Mouse (Mus musculus): ENCODE results near the gene Trim40. TPM values are rescaled to one million over a fixed set of nuclear protein-coding genes. Genes with fewer than 3 reads are reported as not detected.

Trim40 gene
- polyA plus RNA-seq, 1 experiment from 2014 or later, result 6.8 TPM

GRCm38 (mm10) chr17:36885132-36885790 lies 4.7 kb downstream of the Trim40 start:
- Histone ChIP-seq H3K4me1 (replicated peaks; ENCODE audit: control insufficient read depth, insufficient read depth, low read length) (peaks cover 6% of the 10 kb centered on the region; the same call in 1 of the 2 replicates), H3K9ac (ENCODE audit: low read depth, low read length) (no peak overlapping the region), H3K9me3 (ENCODE audit: control insufficient read depth) (no peaks in the 10 kb centered on the region), H3K4me3 (ENCODE audit: low read depth, low read length) (no peak overlapping the region), H3K36me3 (ENCODE audit: control insufficient read depth, insufficient read depth) (no peaks in the 10 kb centered on the region), H3K4me2 (replicated peaks; ENCODE audit: low read depth) (no peak overlapping the region), H3K27me3 (replicated peaks; ENCODE audit: control insufficient read depth, insufficient read depth, low read length) (no peaks in the 10 kb centered on the region), H3K27ac (ENCODE audit: low read depth, low read length) (peak overlapping the region; percentile 52)
- peak; percentile 95 for ATAC-seq
- WGBS, result 58% methylated on average over 12 of the region's 12 CpGs
- no peak for TF ChIP-seq CTCF (IDR thresholded peaks at IDR 0.05; ENCODE audit: low read depth)

GRCm38 (mm10) chr17:36883350-36883749 lies 6.6 kb downstream of the Trim40 start:
- H3K36me3 ChIP-seq (ENCODE audit: control insufficient read depth, insufficient read depth), result no peaks in the 10 kb centered on the region
- H3K4me2 ChIP-seq (replicated peaks; ENCODE audit: low read depth), result no peak overlapping the region
- H3K9ac ChIP-seq (ENCODE audit: low read depth, low read length), result no peak overlapping the region
- no peak for ATAC-seq
- TF ChIP-seq CTCF (IDR thresholded peaks at IDR 0.05; ENCODE audit: low read depth), result no peak
- no peaks in the 10 kb centered on the region for H3K4me1 ChIP-seq (replicated peaks; ENCODE audit: control insufficient read depth, insufficient read depth, low read length)
- WGBS, result 75% methylated on average over 2 of the region's 2 CpGs
- no peaks in the 10 kb centered on the region for H3K27me3 ChIP-seq (replicated peaks; ENCODE audit: control insufficient read depth, insufficient read depth, low read length)
- no peaks in the 10 kb centered on the region for H3K9me3 ChIP-seq (ENCODE audit: control insufficient read depth)
- H3K4me3 ChIP-seq (ENCODE audit: low read depth, low read length), result no peak overlapping the region
- no peak overlapping the region for H3K27ac ChIP-seq (ENCODE audit: low read depth, low read length)

- Histone ChIP-seq H3K4me2 (replicated peaks; ENCODE audit: low read depth) (no peak overlapping the region), H3K9me3 (ENCODE audit: control insufficient read depth) (no peaks in the 10 kb centered on the region), H3K4me3 (ENCODE audit: low read depth, low read length) (no peak overlapping the region), H3K9ac (ENCODE audit: low read depth, low read length) (no peak overlapping the region), H3K27ac (ENCODE audit: low read depth, low read length) (no peak overlapping the region), H3K4me1 (replicated peaks; ENCODE audit: control insufficient read depth, insufficient read depth, low read length) (no peaks in the 10 kb centered on the region), H3K36me3 (ENCODE audit: control insufficient read depth, insufficient read depth) (no peaks in the 10 kb centered on the region), H3K27me3 (replicated peaks; ENCODE audit: control insufficient read depth, insufficient read depth, low read length) (no peaks in the 10 kb centered on the region)
- WGBS, result 28% methylated on average over 4 of the region's 4 CpGs
- no peak for TF ChIP-seq CTCF (IDR thresholded peaks at IDR 0.05; ENCODE audit: low read depth)
- ATAC-seq, result peak; percentile 26; the same call in 1 of the 2 replicates
Observed at GRCm38 (mm10) chr17:36874636-36875035, 15.3 kb downstream of the Trim40 start.

- no peaks in the 10 kb centered on the region for H3K36me3 ChIP-seq (ENCODE audit: control insufficient read depth, insufficient read depth)
- no peaks in the 10 kb centered on the region for H3K4me1 ChIP-seq (replicated peaks; ENCODE audit: control insufficient read depth, insufficient read depth, low read length)
- no peak overlapping the region for H3K4me2 ChIP-seq (replicated peaks; ENCODE audit: low read depth)
- no peak overlapping the region for H3K9ac ChIP-seq (ENCODE audit: low read depth, low read length)
- ATAC-seq, result no peak
- no peak overlapping the region for H3K27ac ChIP-seq (ENCODE audit: low read depth, low read length)
- H3K27me3 ChIP-seq (replicated peaks; ENCODE audit: control insufficient read depth, insufficient read depth, low read length), result no peaks in the 10 kb centered on the region
- 77% methylated on average over 25 of the region's 25 CpGs for WGBS
- no peak overlapping the region for H3K4me3 ChIP-seq (ENCODE audit: low read depth, low read length)
- no peaks in the 10 kb centered on the region for H3K9me3 ChIP-seq (ENCODE audit: control insufficient read depth)
- TF ChIP-seq CTCF (IDR thresholded peaks at IDR 0.05; ENCODE audit: low read depth), result no peak
Observed at GRCm38 (mm10) chr17:36869955-36870810, 19.7 kb downstream of the Trim40 start.

- TF ChIP-seq CTCF (IDR thresholded peaks at IDR 0.05; ENCODE audit: low read depth), result no peak
- no peak within 1 kb of the TSS for H3K4me3 ChIP-seq (ENCODE audit: low read depth, low read length)
- H3K4me2 ChIP-seq (replicated peaks; ENCODE audit: low read depth), result no peak within 1 kb of the TSS
- H3K27me3 ChIP-seq (replicated peaks; ENCODE audit: control insufficient read depth, insufficient read depth, low read length), result no peaks in the 10 kb centered on the region
- H3K9ac ChIP-seq (ENCODE audit: low read depth, low read length), result no peak within 1 kb of the TSS
- no peaks in the 10 kb centered on the region for H3K9me3 ChIP-seq (ENCODE audit: control insufficient read depth)
- no peak within 1 kb of the TSS for H3K27ac ChIP-seq (ENCODE audit: low read depth, low read length)
- WGBS, result 72% methylated on average over 4 of the region's 4 CpGs
- no peak for ATAC-seq
- no peaks in the 10 kb centered on the region for H3K4me1 ChIP-seq (replicated peaks; ENCODE audit: control insufficient read depth, insufficient read depth, low read length)
- no peaks in the 10 kb centered on the region for H3K36me3 ChIP-seq (ENCODE audit: control insufficient read depth, insufficient read depth)
Observed at GRCm38 (mm10) chr17:36869284-36869954, 20.5 kb downstream of the Trim40 start, which contains the start of gene Trim10. Trim10 (plus strand) TSS chr17:36869574.

- H3K36me3 ChIP-seq (ENCODE audit: control insufficient read depth, insufficient read depth), result no peaks in the 10 kb centered on the region
- no peaks in the 10 kb centered on the region for H3K27me3 ChIP-seq (replicated peaks; ENCODE audit: control insufficient read depth, insufficient read depth, low read length)
- H3K4me2 ChIP-seq (replicated peaks; ENCODE audit: low read depth), result no peak overlapping the region
- no peak for TF ChIP-seq CTCF (IDR thresholded peaks at IDR 0.05; ENCODE audit: low read depth)
- H3K4me1 ChIP-seq (replicated peaks; ENCODE audit: control insufficient read depth, insufficient read depth, low read length), result no peaks in the 10 kb centered on the region
- WGBS, result 83% methylated on average over 2 of the region's 2 CpGs
- ATAC-seq, result no peak
- H3K27ac ChIP-seq (ENCODE audit: low read depth, low read length), result no peak overlapping the region
- no peaks in the 10 kb centered on the region for H3K9me3 ChIP-seq (ENCODE audit: control insufficient read depth)
- no peak overlapping the region for H3K9ac ChIP-seq (ENCODE audit: low read depth, low read length)
- no peak overlapping the region for H3K4me3 ChIP-seq (ENCODE audit: low read depth, low read length)
Observed at GRCm38 (mm10) chr17:36868836-36869235, 21.1 kb downstream of the Trim40 start.

Data from intestine, postnatal 0 days (tissue).